Mouse (Mus musculus) limb, embryonic 15.5 days (tissue): ENCODE results near the gene Troap. TPM values are rescaled to one million over a fixed set of nuclear protein-coding genes. Genes with fewer than 3 reads are reported as not detected.

Experiments
- ATAC-seq: fragments of 200-750 bp; cut with Nextera tagmentation; 2 replicates; pipeline ENCODE4 v1.8.0; 2017; ENCODE audit warnings: low read depth, moderate TSS enrichment; ENCODE audit not compliant: insufficient number of reproducible peaks, low FRiP score, low TSS enrichment
- H3K27ac ChIP-seq: fragments of 300-500 bp; sonication (generic); 2 replicates; pipeline ENCODE4 v1.5.1; 2015; ENCODE audit warnings: moderate library complexity, mild to moderate bottlenecking, inconsistent platforms
- H3K27me3 ChIP-seq: fragments of 300-500 bp; sonication (generic); 2 replicates; pipeline ENCODE4 v1.6.1; 2015; ENCODE audit warnings: inconsistent platforms
- H3K36me3 ChIP-seq: fragments of 300-500 bp; sonication (generic); 2 replicates; pipeline ENCODE4 v1.6.1; 2015; ENCODE audit warnings: inconsistent platforms
- H3K4me1 ChIP-seq: fragments of 300-500 bp; sonication (generic); 2 replicates; pipeline ENCODE4 v1.6.1; 2015; ENCODE audit warnings: inconsistent platforms
- H3K4me2 ChIP-seq: fragments of 300-500 bp; sonication (generic); 2 replicates; pipeline ENCODE4 v1.6.1; 2015; ENCODE audit warnings: mild to moderate bottlenecking, inconsistent platforms
- H3K4me3 ChIP-seq: fragments of 300-500 bp; sonication (generic); 2 replicates; pipeline ENCODE4 v1.5.1; 2015; ENCODE audit warnings: mild to moderate bottlenecking, inconsistent platforms
- H3K9ac ChIP-seq: fragments of 300-500 bp; sonication (generic); 2 replicates; pipeline ENCODE4 v1.6.1; 2015; ENCODE audit warnings: inconsistent platforms
- H3K9me3 ChIP-seq: fragments of 300-500 bp; sonication (generic); 2 replicates; pipeline ENCODE4 v1.6.1; 2016; ENCODE audit warnings: inconsistent platforms
- WGBS: fragments of 180-500 bp; shearing (Covaris S2); methylation state at CpG from one replicate; pipeline ENCODE4 v1.1.7; 2015; 5-methylcytosine and 5-hydroxymethylcytosine counted together
- microRNA-seq: library from miRNA; unstranded; fragments of <30 nt; microRNA quantifications from one replicate; pipeline ENCODE4, GENCODE M21; 2016
- polyA plus RNA-seq: library from polyadenylated mRNA; unstranded; fragments of >200 nt; fragmentation: Nextera tagmentation; extraction: Ambion mirVana; gene quantifications from 2 replicates; pipeline ENCODE4 v1.2.1, GENCODE M21; 2015

Gene Troap
- polyA plus RNA-seq, 1 experiment from 2014 or later, result 22.3 TPM

DNA sequence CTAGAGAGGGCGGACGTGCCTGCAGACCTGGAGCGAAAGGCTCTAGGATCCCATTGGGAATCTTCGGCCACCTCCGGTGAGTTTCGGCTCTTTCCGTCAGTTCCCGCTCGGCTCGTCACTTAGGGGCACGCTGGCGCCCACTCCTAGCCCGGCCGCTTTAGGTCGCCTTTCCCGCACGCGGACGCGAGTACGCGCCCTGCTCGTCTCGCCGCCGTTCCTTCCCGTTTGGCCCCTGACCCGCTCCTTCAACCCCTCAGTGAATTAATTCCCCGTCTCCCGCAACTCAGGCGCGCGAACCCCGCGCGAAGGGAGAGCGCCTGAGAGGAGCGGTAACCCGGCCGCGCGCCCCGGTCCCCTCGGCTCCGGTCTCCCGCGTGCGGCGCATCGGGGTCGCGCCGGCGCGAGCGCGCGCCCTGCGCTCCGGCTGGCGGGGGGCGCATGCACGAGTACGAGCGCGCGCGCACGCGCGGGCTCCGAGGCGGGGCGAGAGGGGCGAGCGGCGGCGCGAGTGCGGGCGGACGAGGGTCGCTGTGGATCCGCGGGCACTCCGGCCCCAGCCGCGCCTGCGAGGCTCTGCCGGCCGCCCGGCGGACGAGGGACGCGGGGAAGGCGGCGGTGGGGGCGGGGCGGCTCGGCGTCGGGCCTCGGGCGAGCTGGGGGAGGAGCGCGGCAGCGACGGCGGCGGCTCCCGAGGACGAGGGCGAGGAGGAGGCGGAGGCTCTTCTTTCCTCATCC, 51.9 kb downstream of the Troap start:
- peak; percentile 78 for ATAC-seq
- under 1% methylated on average over 91 of the region's 115 CpGs for WGBS

DNA sequence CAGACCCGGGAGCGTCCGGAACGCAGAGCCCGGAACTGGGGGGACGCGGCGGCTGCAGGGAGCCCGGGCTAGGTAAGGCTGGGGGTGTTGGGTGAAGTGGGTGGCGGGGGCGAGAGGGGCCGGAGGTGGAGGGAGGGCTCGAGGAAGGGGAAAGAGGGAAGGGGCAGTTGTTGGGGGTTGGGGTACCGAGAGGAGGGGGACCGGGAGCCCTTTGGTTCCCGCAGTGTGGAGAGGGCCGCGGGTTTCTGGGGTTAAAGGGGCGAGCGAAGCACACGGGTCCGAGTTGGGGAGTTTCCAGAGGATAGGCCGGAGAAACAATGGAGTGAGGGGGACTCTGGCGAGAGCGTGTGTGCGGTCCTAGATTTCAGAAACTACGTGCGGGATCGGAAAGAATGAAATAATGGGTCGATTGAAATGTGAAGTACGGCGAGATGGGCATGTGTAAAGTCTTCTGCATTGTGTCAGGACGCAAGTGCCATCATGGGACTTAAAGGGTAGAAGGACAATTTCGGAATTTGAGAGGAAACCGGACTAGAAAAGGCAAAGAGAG, 52.5 kb downstream of the Troap start:
- H3K4me1 ChIP-seq, result peaks cover 29% of the 10 kb centered on the region
- no peaks in the 10 kb centered on the region for H3K9me3 ChIP-seq
- H3K4me2 ChIP-seq, result peak overlapping the region; percentile 80
- no peaks in the 10 kb centered on the region for H3K36me3 ChIP-seq
- ATAC-seq, result no peak
- H3K9ac ChIP-seq, result peak overlapping the region; percentile 85
- no peaks in the 10 kb centered on the region; the same call in 1 of the 2 replicates for H3K27me3 ChIP-seq
- peak overlapping the region; percentile 95 for H3K27ac ChIP-seq
- H3K4me3 ChIP-seq, result peak overlapping the region; percentile 84
- under 1% methylated on average over 35 of the region's 35 CpGs for WGBS

More for the DNA sequence above, 51.9 kb downstream of the Troap start:
- Histone ChIP-seq H3K4me2 (peak overlapping the region; percentile 80), H3K9ac (peak overlapping the region; percentile 85), H3K9me3 (no peaks in the 10 kb centered on the region), H3K27me3 (no peaks in the 10 kb centered on the region; the same call in 1 of the 2 replicates), H3K27ac (peak overlapping the region; percentile 95), H3K36me3 (no peaks in the 10 kb centered on the region), H3K4me3 (peak overlapping the region; percentile 84), H3K4me1 (peaks cover 29% of the 10 kb centered on the region)

DNA sequence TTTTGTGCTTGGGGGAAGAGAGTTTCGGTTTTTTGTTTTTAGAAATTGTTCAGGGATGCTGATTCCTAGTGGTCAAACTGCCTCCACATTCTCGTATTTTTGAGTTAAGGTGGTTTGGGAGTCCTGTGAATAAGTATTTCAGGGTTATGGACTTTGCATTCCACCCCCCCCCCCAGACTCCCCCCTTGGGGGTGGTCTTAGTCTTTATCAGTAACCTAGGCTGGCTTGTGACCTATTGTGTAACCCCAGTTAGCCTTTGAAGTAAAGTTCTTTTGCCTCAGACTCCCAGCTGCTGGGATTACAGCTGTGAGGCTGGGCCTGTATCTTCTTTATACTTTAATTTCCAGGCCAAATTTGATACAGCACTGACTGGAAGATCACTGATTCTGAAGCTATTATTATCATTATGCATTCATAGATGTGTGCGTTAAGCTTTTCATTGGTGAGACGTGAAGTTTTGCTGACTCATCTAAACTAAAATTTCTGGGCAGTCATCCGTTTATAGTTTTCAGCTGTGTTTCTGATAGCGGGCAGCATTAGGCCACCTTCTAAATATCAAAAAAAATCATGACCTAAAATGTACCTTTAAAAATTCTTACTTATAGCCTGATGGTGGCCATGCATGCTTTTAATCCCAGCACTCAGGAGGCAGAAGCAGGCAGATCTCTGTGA, 53.6 kb downstream of the Troap start:
- H3K9ac ChIP-seq, result no peak overlapping the region
- no peak for ATAC-seq
- H3K4me2 ChIP-seq, result peak overlapping the region; percentile 80
- H3K4me3 ChIP-seq, result peak overlapping the region; percentile 84
- no peaks in the 10 kb centered on the region for H3K9me3 ChIP-seq
- H3K4me1 ChIP-seq, result peaks cover 29% of the 10 kb centered on the region
- WGBS, result 66% methylated on average over 6 of the region's 6 CpGs
- no peak overlapping the region; the same call in 1 of the 2 replicates for H3K27ac ChIP-seq
- H3K27me3 ChIP-seq, result no peaks in the 10 kb centered on the region
- no peaks in the 10 kb centered on the region for H3K36me3 ChIP-seq

DNA sequence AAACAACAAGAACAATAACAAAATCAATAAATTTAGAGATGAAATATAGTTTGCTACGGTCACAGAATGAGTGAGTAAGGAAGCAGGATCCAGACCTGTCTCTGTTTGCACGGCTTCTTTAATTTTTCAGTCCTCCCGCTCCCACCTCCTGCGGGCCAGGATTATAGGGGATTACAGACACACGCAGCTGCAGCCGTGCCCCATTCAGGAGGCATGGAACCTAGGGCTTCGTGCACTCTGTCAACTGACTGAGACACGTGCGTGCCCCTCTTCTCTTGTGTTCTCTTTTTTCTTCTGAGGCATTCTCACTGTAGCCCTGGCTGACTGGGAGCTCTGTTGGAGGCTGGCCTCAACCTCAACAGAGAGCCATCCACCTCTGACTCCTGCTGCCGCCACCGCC, 55.1 kb downstream of the Troap start:
- H3K9ac ChIP-seq, result no peak overlapping the region
- no peak for ATAC-seq

DNA sequence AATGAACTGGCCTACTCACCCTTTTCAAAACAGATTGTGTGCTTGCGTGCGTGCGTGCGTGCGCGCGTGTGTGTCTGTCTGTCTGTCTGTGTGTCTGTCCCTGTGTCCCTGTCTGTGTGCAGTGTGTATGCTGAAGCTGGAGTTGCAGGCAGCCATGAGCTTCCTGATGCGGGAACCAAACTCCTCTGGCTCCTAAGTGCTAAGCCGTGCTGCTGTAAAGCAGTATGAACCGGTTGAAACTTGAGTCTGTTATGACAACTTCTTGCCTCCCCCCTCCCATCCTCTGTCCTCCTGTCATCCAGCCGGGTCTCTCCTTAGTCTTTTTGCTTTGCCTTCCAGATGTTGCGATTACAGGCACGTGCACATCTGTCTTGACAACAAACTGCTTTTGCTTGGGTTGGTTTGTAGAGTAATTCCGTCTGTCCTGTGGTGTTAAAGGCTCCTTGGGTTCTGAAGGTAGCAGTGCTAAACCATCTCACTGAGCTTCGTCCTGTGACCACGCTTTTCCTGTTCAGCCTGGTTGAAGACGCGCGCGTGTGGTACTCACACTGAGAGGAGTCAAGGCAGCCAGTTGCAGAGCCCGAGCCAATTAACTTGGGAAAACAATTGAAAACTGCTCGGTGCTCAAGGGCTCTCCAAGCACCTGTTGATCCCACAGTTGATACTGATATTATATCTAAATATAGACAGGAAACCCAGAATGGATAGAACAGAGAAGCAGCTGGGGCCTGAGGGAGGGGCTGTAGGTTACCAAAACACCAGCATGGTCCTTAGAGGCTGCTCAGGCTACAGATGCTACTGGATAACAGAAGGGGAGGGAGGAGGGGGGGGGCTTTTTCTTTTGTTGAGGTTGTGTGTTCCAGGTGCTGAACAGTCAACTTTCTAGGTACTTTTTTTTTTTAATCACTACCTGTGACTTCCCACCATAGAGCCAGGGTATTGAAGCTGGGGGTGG, 55.9 kb downstream of the Troap start:
- Histone ChIP-seq H3K9me3 (no peaks in the 10 kb centered on the region), H3K36me3 (0 out of 2 replicates have a peak, but pooled peaks cover 6% of the 10 kb centered on the region), H3K27me3 (no peaks in the 10 kb centered on the region), H3K27ac (peak overlapping the region; percentile 57), H3K4me2 (no peak overlapping the region), H3K9ac (no peak overlapping the region), H3K4me3 (no peak overlapping the region), H3K4me1 (peaks cover 27% of the 10 kb centered on the region)
- no peak for ATAC-seq
- 56% methylated on average over 22 of the region's 22 CpGs for WGBS

More for the DNA sequence above, 55.1 kb downstream of the Troap start:
- Histone ChIP-seq H3K4me1 (peaks cover 29% of the 10 kb centered on the region), H3K4me2 (no peak overlapping the region), H3K27ac (peak overlapping the region; percentile 57), H3K36me3 (0 out of 2 replicates have a peak, but pooled peaks cover 6% of the 10 kb centered on the region), H3K4me3 (no peak overlapping the region), H3K9me3 (no peaks in the 10 kb centered on the region), H3K27me3 (no peaks in the 10 kb centered on the region)
- WGBS, result 51% methylated on average over 11 of the region's 11 CpGs

Small RNAs within 50 kb of the gene (microRNA-seq; reads per million reads assigned to microRNA genes)
- not detected for gene Mir6960

Other genes with a start within 250 kb of the Troap start
- 91.4 and 94.3 TPM in 2 replicates for gene Prkag1, start 243.1 kb upstream of the Troap start, polyA plus RNA-seq
- gene Kmt2d, start 203.4 kb upstream of the Troap start, polyA plus RNA-seq, result 11.8 and 13.7 TPM in 2 replicates
- 14.1 and 14.2 TPM in 2 replicates for gene Rhebl1, start 180.0 kb upstream of the Troap start, polyA plus RNA-seq
- gene Dhh, start 176.0 kb upstream of the Troap start, polyA plus RNA-seq, result 1.8 and 2.7 TPM in 2 replicates
- 19.7 and 21.8 TPM in 2 replicates for gene Lmbr1l, start 156.3 kb upstream of the Troap start, polyA plus RNA-seq
- gene Tuba1b, start 140.0 kb upstream of the Troap start, polyA plus RNA-seq, result 1,374 and 1,490 TPM in 2 replicates
- not detected in 2 replicates for gene Gm49450, start 121.0 kb upstream of the Troap start, polyA plus RNA-seq
- gene Tuba1a, start 120.9 kb upstream of the Troap start, polyA plus RNA-seq, result 1,206 and 1,410 TPM in 2 replicates
- gene Tuba1c, start 44.7 kb upstream of the Troap start, polyA plus RNA-seq, result 138 and 145 TPM in 2 replicates
- gene Prph, start 19.4 kb upstream of the Troap start, polyA plus RNA-seq, result 2.4 and 2.8 TPM in 2 replicates
- gene C1ql4, start 13.2 kb downstream of the Troap start, polyA plus RNA-seq, result not detected in 2 replicates
- gene Dnajc22, start 18.6 kb downstream of the Troap start, polyA plus RNA-seq, result 0.55 and 0.86 TPM in 2 replicates
- gene Spats2, start 51.3 kb downstream of the Troap start, polyA plus RNA-seq, result 28.7 and 33.1 TPM in 2 replicates
- 0.43 and 0.68 TPM in 2 replicates for gene Kcnh3, start 150.3 kb downstream of the Troap start, polyA plus RNA-seq
- 114 and 129 TPM in 2 replicates for gene Mcrs1, start 177.4 kb downstream of the Troap start, polyA plus RNA-seq
- gene Prpf40b, start 220.5 kb downstream of the Troap start, polyA plus RNA-seq, result 52.5 and 53.8 TPM in 2 replicates
- 0.10 and 0.18 TPM in 2 replicates for gene Fam186b, start 221.3 kb downstream of the Troap start, polyA plus RNA-seq